Mouse (Mus musculus): ENCODE results near the gene Ppm1l. TPM values are rescaled to one million over a fixed set of nuclear protein-coding genes. Genes with fewer than 3 reads are reported as not detected.
A peak's percentile ranks its signal among the peaks of the same experiment; 100 is the strongest.

Ppm1l gene
- total RNA-seq, 2 experiments from 2014 or later: 11.1 to 13.0 TPM

DNA sequence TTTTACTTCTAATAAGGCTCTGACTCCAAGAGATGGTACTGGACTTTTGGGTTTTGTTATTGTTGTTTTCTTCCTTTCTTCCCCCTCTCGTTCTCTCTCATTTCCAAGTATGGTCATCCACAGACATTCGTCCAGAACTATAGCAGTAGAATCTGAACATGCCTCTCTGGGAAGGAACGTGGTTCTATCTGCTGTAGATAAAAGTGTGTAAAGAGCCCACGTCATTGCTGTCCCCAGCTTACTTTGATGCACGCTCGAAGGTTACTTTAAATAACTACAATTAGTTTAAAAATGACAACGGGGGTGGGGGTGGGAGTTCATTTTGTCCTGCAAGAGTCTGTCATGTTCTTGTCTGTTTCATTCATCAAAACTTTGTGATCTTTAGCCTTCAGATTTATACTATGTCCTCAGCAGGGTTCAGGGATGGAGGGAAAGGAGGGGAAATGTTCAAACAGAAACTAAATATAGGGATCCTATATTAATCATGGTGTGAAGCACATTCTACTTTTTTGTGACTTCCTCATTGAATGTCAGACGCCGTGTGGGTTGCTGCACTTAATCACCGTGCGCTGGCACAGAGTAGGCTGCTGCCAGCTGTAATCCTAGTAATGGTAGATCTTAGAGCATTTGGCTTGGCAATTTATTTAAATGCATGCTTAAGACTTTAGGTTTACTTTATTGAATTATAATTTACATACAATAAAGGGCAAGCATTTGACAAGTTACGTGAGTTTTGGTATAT lies 122.3 kb downstream of the Ppm1l start:
- no peak for DNase-seq

GRCm38 (mm10) chr3:69440761-69441160 lies 124.1 kb downstream of the Ppm1l start:
- DNase-seq: no peak

DNA sequence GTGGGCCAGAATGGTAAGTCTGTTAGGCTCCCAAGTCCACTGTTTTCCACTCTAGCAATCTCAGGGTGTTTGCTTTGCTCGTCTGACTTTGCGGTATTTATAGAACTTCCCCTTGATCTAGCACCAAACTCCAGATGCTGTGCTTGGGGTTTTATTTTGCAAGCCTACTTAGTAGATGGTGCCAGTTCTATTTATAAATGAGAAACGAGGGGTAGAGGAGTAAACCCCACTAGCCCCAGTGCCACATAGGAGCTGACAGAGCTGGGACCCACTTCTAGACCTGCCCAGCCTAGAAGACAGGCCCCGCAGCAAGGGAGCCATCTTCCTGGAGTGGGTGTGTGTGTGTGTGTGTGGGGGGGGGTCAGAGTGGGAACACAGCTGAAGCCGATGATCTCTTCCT lies 130.3 kb downstream of the Ppm1l start:
- no peak for DNase-seq

- no peak for DNase-seq
Measured at GRCm38 (mm10) chr3:69449041-69449440, 132.4 kb downstream of the Ppm1l start.

DNA sequence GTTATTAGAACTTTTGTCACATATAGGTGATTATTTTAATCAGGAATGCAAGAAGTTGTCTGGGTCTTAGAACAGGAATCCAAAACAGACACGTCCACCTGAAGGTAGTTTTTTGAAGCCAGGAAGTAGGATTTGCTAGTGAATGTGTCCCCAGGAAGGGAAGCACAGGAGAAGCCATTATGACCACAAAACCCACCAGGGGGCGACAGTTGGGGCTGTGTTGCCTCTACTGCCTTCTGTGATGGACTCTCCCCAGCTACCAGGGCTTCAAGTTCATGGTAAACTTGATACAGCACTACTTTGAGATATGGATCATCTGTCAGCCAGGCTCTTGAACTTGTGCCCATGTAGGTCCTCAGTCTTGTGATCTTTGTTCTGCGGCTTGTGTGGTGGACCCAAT lies 137.7 kb downstream of the Ppm1l start:
- no peak for DNase-seq

GRCm38 (mm10) chr3:69456071-69456470 lies 139.4 kb downstream of the Ppm1l start:
- no peak for DNase-seq

- DNase-seq: no peak
Measured at GRCm38 (mm10) chr3:69458756-69459155, 142.1 kb downstream of the Ppm1l start.

DNA sequence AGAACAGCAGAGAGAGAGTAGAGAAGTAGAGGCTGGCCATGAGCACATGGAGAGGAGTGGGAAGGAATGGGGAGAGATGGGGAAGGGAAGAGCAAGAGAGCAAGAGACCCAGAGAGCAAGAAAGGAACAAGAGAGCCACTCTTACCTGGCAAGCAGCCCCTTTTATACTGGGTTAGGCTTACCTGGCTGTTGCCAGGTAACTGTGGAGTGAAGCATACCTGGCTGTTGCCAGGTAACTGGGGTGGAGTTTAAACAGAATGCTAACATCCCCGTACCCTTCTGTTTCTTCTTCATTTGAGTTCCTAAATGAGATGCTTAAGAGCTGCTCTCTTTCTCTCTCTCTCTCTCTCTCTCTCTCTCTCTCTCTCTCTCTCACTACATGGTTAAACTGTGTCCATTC lies 145.3 kb downstream of the Ppm1l start:
- DNase-seq: no peak

GRCm38 (mm10) chr3:69465751-69466150 lies 149.1 kb downstream of the Ppm1l start:
- DNase-seq: no peak

DNA sequence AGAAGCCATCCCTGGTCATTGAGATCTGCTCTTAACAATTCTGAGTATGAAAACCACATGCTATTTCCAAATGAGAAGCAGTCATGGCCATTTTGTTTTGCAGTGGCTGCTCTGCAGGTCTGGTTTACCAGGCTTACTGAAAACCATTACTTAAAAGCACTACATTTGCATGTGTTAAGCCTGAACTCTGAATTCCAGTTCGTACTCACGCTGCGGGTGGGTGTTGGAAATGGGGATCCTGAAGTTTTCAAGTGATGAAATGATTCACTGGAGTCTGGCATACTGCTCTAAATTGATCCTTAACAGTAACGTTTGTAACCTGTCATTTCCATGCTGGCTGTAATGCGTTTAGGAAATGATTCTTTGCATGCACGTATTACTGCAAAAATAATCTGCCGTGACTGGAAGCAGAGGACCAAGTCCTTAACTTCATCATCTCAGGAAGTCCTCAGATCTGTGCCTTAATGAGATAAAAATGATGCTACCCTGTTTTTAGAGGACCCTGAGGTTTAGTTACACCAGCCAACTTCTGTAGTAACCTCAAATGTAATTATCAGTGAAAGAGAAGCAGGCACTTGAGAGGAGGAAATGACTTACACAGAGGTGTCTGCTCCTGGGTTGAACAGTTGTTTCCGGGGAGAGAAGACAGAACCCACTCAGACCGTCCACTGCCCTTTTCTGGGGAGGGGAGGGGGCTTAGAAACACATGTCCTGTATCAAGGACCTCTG lies 151.8 kb downstream of the Ppm1l start:
- no peak for DNase-seq

GRCm38 (mm10) chr3:69469463-69470141 lies 152.9 kb downstream of the Ppm1l start:
- no peak for DNase-seq

GRCm38 (mm10) chr3:69470142-69470796 lies 153.6 kb downstream of the Ppm1l start:
- no peak for DNase-seq

GRCm38 (mm10) chr3:69475850-69476450 lies 159.3 kb downstream of the Ppm1l start:
- DNase-seq: no peak

- peak; percentile 69 for DNase-seq
Measured at GRCm38 (mm10) chr3:69479937-69480336, 163.3 kb downstream of the Ppm1l start.

DNA sequence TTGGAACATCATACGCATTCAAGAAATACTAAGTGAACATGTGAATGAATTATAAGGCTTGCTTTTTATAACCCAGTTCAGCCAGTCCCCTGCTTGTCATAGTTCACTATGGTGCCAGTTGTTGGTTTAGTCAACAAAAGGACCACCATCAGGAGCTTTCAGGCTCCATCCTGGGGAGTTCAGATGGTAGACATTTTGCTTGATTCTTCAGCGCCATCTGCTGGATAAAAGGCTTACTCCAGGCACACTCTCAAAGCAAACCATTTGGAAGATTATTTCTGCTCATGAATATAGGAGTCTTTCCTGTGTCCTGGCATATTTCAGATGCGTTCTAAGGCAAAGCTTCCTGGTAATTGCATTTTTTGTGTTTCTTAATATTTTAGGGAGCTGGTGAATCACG lies 165.2 kb downstream of the Ppm1l start:
- peak; percentile 77 for DNase-seq

- no peak for DNase-seq
Measured at GRCm38 (mm10) chr3:69484006-69484574, 167.4 kb downstream of the Ppm1l start.

- no peak for DNase-seq
Measured at GRCm38 (mm10) chr3:69484582-69484981, 167.9 kb downstream of the Ppm1l start.

DNA sequence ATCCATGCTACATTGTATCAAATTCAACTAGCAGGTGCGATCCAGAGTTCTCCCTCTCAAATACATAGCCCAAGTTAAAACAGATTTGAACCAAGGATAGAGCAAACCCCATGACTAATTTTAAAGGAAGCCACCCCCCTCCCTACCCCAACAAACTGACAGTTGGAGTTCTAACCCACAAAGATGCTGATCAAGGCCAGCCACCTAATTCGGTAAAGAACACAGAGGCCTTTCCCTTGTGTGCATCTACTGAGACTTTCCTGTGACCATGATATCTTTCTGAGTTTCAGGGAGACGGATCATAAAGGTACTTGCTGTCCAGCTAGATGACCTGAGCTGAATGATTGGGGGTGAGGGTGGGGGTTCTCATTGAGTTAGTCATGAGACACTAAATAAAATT lies 168.7 kb downstream of the Ppm1l start:
- DNase-seq: peak; percentile 15

- peak; percentile 54 for DNase-seq
Measured at GRCm38 (mm10) chr3:69485756-69486155, 169.1 kb downstream of the Ppm1l start.

- DNase-seq: peak; percentile 51
Measured at GRCm38 (mm10) chr3:69487471-69487870, 170.8 kb downstream of the Ppm1l start.

DNA sequence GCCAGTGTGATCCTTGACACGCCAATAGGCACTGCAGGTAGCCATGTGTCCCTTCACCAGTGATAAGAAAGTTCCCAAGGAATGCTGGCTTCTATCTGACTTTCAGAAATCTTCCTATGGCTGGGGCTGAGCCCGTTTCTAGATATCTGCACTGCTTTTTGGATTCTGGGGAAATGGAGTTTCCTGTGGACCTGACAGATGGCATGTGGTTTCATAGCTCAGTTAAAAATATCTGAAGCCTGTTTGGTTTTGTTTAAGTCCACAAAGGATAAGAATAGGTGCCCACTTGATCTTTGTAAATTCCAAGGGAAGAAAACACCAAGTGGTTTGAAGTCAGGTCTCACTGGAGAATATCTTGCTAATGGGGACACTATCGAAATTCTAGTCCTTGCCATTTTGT lies 173.0 kb downstream of the Ppm1l start:
- no peak for DNase-seq

All from adrenal gland, postnatal 10 days (tissue).